Mouse (Mus musculus) neural tube, embryonic 11.5 days (tissue): ENCODE data around the gene Runx3. TPM values are rescaled to one million over a fixed set of nuclear protein-coding genes. Genes with fewer than 3 reads are reported as not detected.

Experiments
- ATAC-seq: fragments of 200-750 bp; cut with Nextera tagmentation; 2 replicates; pipeline ENCODE4 v1.8.0; 2017; ENCODE audit warnings: moderate number of reproducible peaks, mild to moderate bottlenecking, moderate TSS enrichment, moderate library complexity; ENCODE audit not compliant: insufficient read depth, low FRiP score, low TSS enrichment
- DNase-seq: peaks from one replicate; pipeline ENCODE4 v3.0.0-alpha.2; 2015; ENCODE audit warnings: low spot score
- H3K27ac ChIP-seq: fragments of 300-500 bp; sonication (generic); 2 replicates; pipeline ENCODE4 v1.5.1; 2014; ENCODE audit warnings: low read depth, mild to moderate bottlenecking, low read length
- H3K27me3 ChIP-seq: fragments of 300-500 bp; sonication (generic); 2 replicates; pipeline ENCODE4 v1.6.1; 2014; ENCODE audit warnings: mild to moderate bottlenecking, low read length, mixed read lengths; ENCODE audit not compliant: control insufficient read depth, insufficient read depth
- H3K36me3 ChIP-seq: fragments of 300-500 bp; sonication (generic); 2 replicates; pipeline ENCODE4 v1.6.1; 2014; ENCODE audit warnings: mild to moderate bottlenecking, low read length, moderate library complexity, mixed read lengths; ENCODE audit not compliant: control insufficient read depth, insufficient read depth
- H3K4me1 ChIP-seq: fragments of 300-500 bp; sonication (generic); 2 replicates; pipeline ENCODE4 v1.6.1; 2014; ENCODE audit warnings: low read length, mixed read lengths; ENCODE audit not compliant: control insufficient read depth, insufficient read depth
- H3K4me2 ChIP-seq: fragments of 300-500 bp; sonication (generic); 2 replicates; pipeline ENCODE4 v1.6.1; 2014; ENCODE audit warnings: low read depth, mild to moderate bottlenecking, moderate library complexity
- H3K4me3 ChIP-seq: fragments of 300-500 bp; sonication (generic); 2 replicates; pipeline ENCODE4 v1.5.1; 2014; ENCODE audit warnings: low read depth, low read length
- H3K9ac ChIP-seq: fragments of 300-500 bp; sonication (generic); 2 replicates; pipeline ENCODE4 v1.6.1; 2014; ENCODE audit warnings: mild to moderate bottlenecking, low read length
- H3K9me3 ChIP-seq: fragments of 300-500 bp; sonication (generic); 2 replicates; pipeline ENCODE4 v1.6.1; 2016; ENCODE audit warnings: low read length; ENCODE audit not compliant: control insufficient read depth
- WGBS: fragments of 180-500 bp; shearing (Covaris S2); extraction: QIAGEN DNeasy Blood & Tissue Kit; methylation state at CpG from one replicate; pipeline ENCODE4 v1.1.7; 2014; 5-methylcytosine and 5-hydroxymethylcytosine counted together
- polyA plus RNA-seq: library from polyadenylated mRNA; unstranded; fragments of >200 nt; fragmentation: Nextera tagmentation; extraction: Ambion mirVana; gene quantifications from 2 replicates; pipeline ENCODE4 v1.2.1, GENCODE M21; 2014

Runx3 gene
- polyA plus RNA-seq, 1 experiment from 2014 or later: 3.0 TPM

DNA sequence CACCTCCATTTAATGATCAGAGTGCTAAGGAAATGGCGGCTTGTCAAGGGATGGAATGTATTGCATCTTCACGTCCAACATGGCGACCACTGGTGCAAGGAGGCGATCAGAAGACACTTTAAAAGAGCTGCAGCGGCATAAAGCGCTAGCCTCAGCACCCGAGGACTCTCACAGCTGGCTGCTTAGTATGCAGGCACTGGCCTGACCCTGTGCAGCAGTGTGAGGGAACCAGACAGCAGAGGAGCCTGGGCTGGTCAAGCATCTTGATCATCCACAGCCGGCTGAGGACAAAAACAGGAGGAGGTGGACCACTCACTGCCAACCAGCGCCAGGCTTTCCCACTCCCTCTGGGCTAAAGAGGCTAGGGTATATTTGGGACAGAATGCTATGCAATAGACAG lies 103.4 kb downstream of the Runx3 start:
- DNase-seq (no peak), ATAC-seq (no peak)
- H3K9me3 ChIP-seq: no peaks in the 10 kb centered on the region
- no peaks in the 10 kb centered on the region for H3K4me1 ChIP-seq
- H3K4me3 ChIP-seq: no peak overlapping the region
- H3K36me3 ChIP-seq: peaks cover under 1% of the 10 kb centered on the region; the same call in 1 of the 2 replicates
- no peak overlapping the region for H3K9ac ChIP-seq
- no peaks in the 10 kb centered on the region for H3K27me3 ChIP-seq
- no peak overlapping the region for H3K27ac ChIP-seq
- WGBS: 88% methylated on average over 9 of the region's 9 CpGs
- no peak overlapping the region for H3K4me2 ChIP-seq

DNA sequence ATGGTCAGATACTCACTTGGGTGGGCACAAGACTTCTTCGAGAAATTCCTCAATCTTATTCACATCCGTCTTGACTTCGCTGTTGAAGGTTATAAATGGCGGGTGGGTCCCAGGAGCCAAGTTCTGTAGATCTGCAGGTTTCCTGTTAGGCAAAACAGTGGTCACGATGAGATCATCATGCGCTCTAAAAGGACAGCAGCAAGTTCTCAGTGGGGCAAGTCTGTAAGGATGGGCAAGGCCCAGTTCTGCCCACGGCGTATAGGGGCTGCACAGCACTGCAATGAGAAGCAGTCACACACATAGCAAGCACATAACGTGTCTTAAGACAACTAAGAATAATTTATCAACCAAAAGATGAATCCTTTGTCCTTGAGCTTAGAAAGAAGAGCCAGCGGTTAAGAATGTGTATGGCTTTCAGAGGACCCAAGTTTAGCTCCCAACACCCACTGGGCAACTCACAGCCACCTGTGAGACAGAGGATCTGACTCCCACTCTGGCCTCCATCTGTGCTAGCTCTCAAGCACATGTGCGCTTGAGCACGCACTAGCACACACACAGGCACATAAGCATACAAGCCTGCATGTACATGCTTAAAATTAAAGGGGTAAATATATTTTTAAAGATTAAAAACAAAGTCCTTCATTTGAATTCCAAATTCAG lies 105.7 kb downstream of the Runx3 start:
- Histone ChIP-seq H3K9ac (no peak overlapping the region), H3K4me2 (no peak overlapping the region), H3K4me1 (no peaks in the 10 kb centered on the region), H3K27ac (no peak overlapping the region), H3K27me3 (no peaks in the 10 kb centered on the region), H3K4me3 (no peak overlapping the region), H3K9me3 (no peaks in the 10 kb centered on the region), H3K36me3 (no peaks in the 10 kb centered on the region; the same call in 1 of the 2 replicates)
- DNase-seq (no peak), ATAC-seq (no peak)
- WGBS: 94% methylated on average over 12 of the region's 12 CpGs

Other genes starting within 250 kb of the Runx3 start
- gene Tmem50a, start 205.6 kb upstream of the Runx3 start, polyA plus RNA-seq: 150 and 160 TPM in 2 replicates
- 340 and 349 TPM in 2 replicates for gene Rsrp1, start 197.1 kb upstream of the Runx3 start, polyA plus RNA-seq
- 64.1 and 73.0 TPM in 2 replicates for gene Syf2, start 189.8 kb upstream of the Runx3 start, polyA plus RNA-seq
- 148 and 157 TPM in 2 replicates for gene Clic4, start 152.2 kb downstream of the Runx3 start, polyA plus RNA-seq
- 168 and 191 TPM in 2 replicates for gene Srrm1, start 232.7 kb downstream of the Runx3 start, polyA plus RNA-seq